Comparison of ENCODE assay signal across 18 mouse cellular contexts in genomic region chr7:4912248-4912647, GRCm38 (mm10). TPM values are rescaled to one million over a fixed set of nuclear protein-coding genes. Genes with fewer than 3 reads are reported as not detected.
A peak's percentile ranks its signal among the peaks of the same experiment; 100 is the strongest.
DNase-seq lines count a peak whose midpoint lies in the region; ATAC-seq and TF ChIP-seq lines count a peak whose summit lies in the region.
"Had no signal": no experiment of that assay in that cellular context is flagged by ENCODE, and none has a peak within 500 bp of the region (broad histone marks: within the 10 kb centered on the region; RNA-seq: fewer than 3 reads in every experiment).

No protein-coding gene starts in this region.

- no peak overlapping the region for H3K27ac ChIP-seq in kidney, postnatal 0 days
- H3K27ac ChIP-seq in ES-E14 (ENCODE audit: insufficient read depth, low read depth, low read length, poor library complexity, severe bottlenecking), result peak overlapping the region; percentile 82; the same call in 1 of the 2 replicates
- H3K27ac ChIP-seq: heart, embryonic 15.5 days; layer of hippocampus, adult 2 months; liver, embryonic 12.5 days; lung, embryonic 15.5 days; stomach, postnatal 0 days had no signal

- no peak for ATAC-seq in kidney, postnatal 0 days (replicated peaks; ENCODE audit: low FRiP score, low read depth)
- ATAC-seq in frontal cortex, adult (ENCODE audit: low TSS enrichment), result no peak
- ATAC-seq: inflammation-experienced regulatory T-cells, adult 6 months; liver, embryonic 12.5 days had no signal

- in situ Hi-C loops in ES-E14 (cut with MboI; ENCODE audit: low sequenced_read_pairs in 2 of 2, unreplicated experiment in 2 of 2), result loop anchor here in 1 of 2 experiments (10.0 kb wide), 1 partner anchor 367 kb away; the partner anchor contains the start of gene Syt5

- no peak overlapping the region for H3K9ac ChIP-seq in kidney, postnatal 0 days (ENCODE audit: low read depth, low read length)
- H3K9ac ChIP-seq in ES-E14 (ENCODE audit: insufficient read depth, low read depth, low read length, poor library complexity, severe bottlenecking), result peak overlapping the region; percentile 88
- H3K9ac ChIP-seq: heart, embryonic 15.5 days; kidney, embryonic 15.5 days; liver, embryonic 12.5 days; lung, embryonic 15.5 days had no signal

- 75% methylated on average over 5 of the region's 5 CpGs for WGBS in kidney, postnatal 0 days

- DNase-seq in kidney, postnatal 0 days (ENCODE audit: low spot score), result peak; percentile 24
- DNase-seq in kidney, adult 9 months, result no peak
- DNase-seq in A20 (ENCODE audit: low read depth, low spot score), result peak; percentile 38
- peak; percentile 95 for DNase-seq in ES-E14 (ENCODE audit: low read depth, low spot score)
- peak; percentile 34 for DNase-seq in induced T-regulatory cell, adult 2 months (ENCODE audit: low read depth)
- no peak for DNase-seq in spleen, postnatal 10 days (ENCODE audit: low spot score in 2 of 2)

- H3K4me3 ChIP-seq in kidney, postnatal 0 days (replicated peaks; ENCODE audit: low read depth, low read length), result no peak overlapping the region
- peak overlapping the region; percentile 82 to 90 for H3K4me3 ChIP-seq in ES-E14 (ENCODE audit: insufficient read depth in 1 of 2, low read depth in 1 of 2, low read length in 2 of 2, poor library complexity in 1 of 2, severe bottlenecking in 1 of 2)
- H3K4me3 ChIP-seq: heart, embryonic 15.5 days; kidney, embryonic 15.5 days; layer of hippocampus, adult 2 months; liver, embryonic 12.5 days; lung, embryonic 15.5 days had no signal

- no peaks in the 10 kb centered on the region for H3K9me3 ChIP-seq in kidney, postnatal 0 days (replicated peaks; ENCODE audit: low read length)
- no peaks in the 10 kb centered on the region for H3K9me3 ChIP-seq in ES-E14 (ENCODE audit: control insufficient read depth, insufficient read depth, low read depth, low read length)
- H3K9me3 ChIP-seq: G1E; heart, embryonic 15.5 days; kidney, embryonic 15.5 days; liver, embryonic 12.5 days; lung, embryonic 15.5 days had no signal

- H3K4me2 ChIP-seq in kidney, postnatal 0 days (ENCODE audit: low read length), result no peak overlapping the region
- H3K4me2 ChIP-seq: heart, embryonic 15.5 days; kidney, embryonic 15.5 days; liver, embryonic 12.5 days; lung, embryonic 15.5 days had no signal

- no peak for TF ChIP-seq CTCF in kidney, postnatal 0 days (IDR thresholded peaks at IDR 0.05; ENCODE audit: low read depth)

- H3K36me3 ChIP-seq in kidney, postnatal 0 days (ENCODE audit: insufficient read depth, low read length), result no peaks in the 10 kb centered on the region
- peaks cover 23% of the 10 kb centered on the region for H3K36me3 ChIP-seq in ES-E14 (ENCODE audit: control insufficient read depth, insufficient read depth, low read length, poor library complexity, severe bottlenecking)
- H3K36me3 ChIP-seq: lung, embryonic 15.5 days had no signal

- H3K27me3 ChIP-seq in kidney, postnatal 0 days (ENCODE audit: insufficient read depth, low read length), result no peaks in the 10 kb centered on the region
- H3K27me3 ChIP-seq: heart, embryonic 15.5 days; kidney, embryonic 15.5 days; lung, embryonic 15.5 days had no signal

- H3K4me1 ChIP-seq in kidney, postnatal 0 days (replicated peaks; ENCODE audit: insufficient read depth, low read length), result peaks cover 8% of the 10 kb centered on the region; the same call in 1 of the 2 replicates
- peaks cover 0 to 16% of the 10 kb centered on the region in 2 experiments; a peak in 2 of 4 replicates for H3K4me1 ChIP-seq in ES-E14 (ENCODE audit: control insufficient read depth in 2 of 2, insufficient read depth in 2 of 2, low read length in 2 of 2, poor library complexity in 1 of 2)

TF ChIP-seq in ES-E14, 5 proteins besides CTCF, POLR2A, EP300 and RAD21:
- TF ChIP-seq ZNF384 (IDR thresholded peaks at IDR 0.05; ENCODE audit: low read depth, low read length) (no peak), MAFK (IDR thresholded peaks at IDR 0.05; ENCODE audit: insufficient read depth, low read depth, low read length) (no peak), CHD2 (IDR thresholded peaks at IDR 0.05; ENCODE audit: low read depth, low read length) (no peak), ZC3H11A (IDR thresholded peaks at IDR 0.05; ENCODE audit: borderline replicate concordance, low read depth, low read length) (no peak), HCFC1 (IDR thresholded peaks at IDR 0.05; ENCODE audit: borderline replicate concordance, insufficient read depth, low read length) (no peak)

RNA-seq across cellular contexts. Expression of gene Zfp628, which starts 2.8 kb away (rescaled TPM):
- 3.5 and 3.9 TPM in 2 replicates for polyA plus RNA-seq in kidney, postnatal 0 days (2015; fragmentation: Nextera tagmentation; extraction: Ambion mirVana)
- total RNA-seq in ES-E14 (2012; rRNA removed), result 4.0 and 4.3 TPM in 2 replicates

RNA-seq across cellular contexts. Expression of gene Gm36210, which starts 5.9 kb away (rescaled TPM):
- not detected in 2 replicates for polyA plus RNA-seq in kidney, postnatal 0 days (2015; fragmentation: Nextera tagmentation; extraction: Ambion mirVana)
- 1.6 and 2.2 TPM in 2 replicates for total RNA-seq in ES-E14 (2012; rRNA removed)
- total RNA-seq: adrenal gland, postnatal 36 days; G1E; megakaryocyte progenitor cell, adult 5-6 weeks had no signal
- polyA plus RNA-seq: G1E; gonadal fat pad, adult 2 months; heart, embryonic 15.5 days; inflammation-experienced regulatory T-cells, adult 6 months; kidney, embryonic 15.5 days; liver, embryonic 12.5 days; lung, embryonic 15.5 days; stomach, postnatal 0 days had no signal

RNA-seq across cellular contexts. Expression of gene Nat14, which starts 9.6 kb away (rescaled TPM):
- polyA plus RNA-seq in kidney, postnatal 0 days (2015; fragmentation: Nextera tagmentation; extraction: Ambion mirVana), result 2.1 and 2.6 TPM in 2 replicates
- 1.2 and 1.7 TPM in 2 replicates for total RNA-seq in ES-E14 (2012; rRNA removed)

RNA-seq across cellular contexts. Expression of gene Ssc5d, which starts 13.3 kb away (rescaled TPM):
- 0.91 and 1.1 TPM in 2 replicates for polyA plus RNA-seq in kidney, postnatal 0 days (2015; fragmentation: Nextera tagmentation; extraction: Ambion mirVana)
- total RNA-seq in ES-E14 (2012; rRNA removed), result 0.94 and 1.3 TPM in 2 replicates
- total RNA-seq: megakaryocyte progenitor cell, adult 5-6 weeks had no signal
- polyA plus RNA-seq: inflammation-experienced regulatory T-cells, adult 6 months had no signal

RNA-seq across cellular contexts. Expression of gene Isoc2a, which starts 35.3 kb away (rescaled TPM):
- 0.72 and 0.77 TPM in 2 replicates for polyA plus RNA-seq in kidney, postnatal 0 days (2015; fragmentation: Nextera tagmentation; extraction: Ambion mirVana)
- total RNA-seq in ES-E14 (2012; rRNA removed), result 13.0 and 16.1 TPM in 2 replicates

Comparison
In these comparisons a context has a peak if more than half of its experiments do, and no peak if none do; other contexts are left out.
1. DNase-seq: peak in kidney, postnatal 0 days (single experiment), A20 (single experiment), ES-E14 (single experiment) and induced T-regulatory cell, adult 2 months (single experiment); none in kidney, adult 9 months (single experiment) and spleen, postnatal 10 days (0 of 2).